In genomic region chr8:95158654-95159053, GRCm38 (mm10) we compare ENCODE assay signal across 16 mouse cellular contexts. TPM values are rescaled to one million over a fixed set of nuclear protein-coding genes. Genes with fewer than 3 reads are reported as not detected.
DNase-seq lines count a peak whose midpoint lies in the region; ATAC-seq lines count a peak whose summit lies in the region.
"Had no signal": no experiment of that assay in that cellular context is flagged by ENCODE, and none has a peak within 500 bp of the region (broad histone marks: within the 10 kb centered on the region; RNA-seq: fewer than 3 reads in every experiment).

No protein-coding gene starts in this region.

- no peak overlapping the region for H3K27ac ChIP-seq in kidney, embryonic 16.5 days (ENCODE audit: low read length)
- H3K27ac ChIP-seq: embryonic facial prominence, embryonic 10.5 days; forebrain, embryonic 13.5 days had no signal

- 74% methylated on average over 8 of the region's 8 CpGs for WGBS in kidney, embryonic 16.5 days

- DNase-seq in kidney, adult 11 months: peak; percentile 72
- DNase-seq in R1 (ENCODE audit: low read depth, low spot score): peak; percentile 47
- DNase-seq in kidney, adult 9 months: peak; percentile 85
- DNase-seq in kidney, postnatal 36 days: peak; percentile 76 to 81
- DNase-seq: adrenal gland, adult 2 months; adrenal gland, postnatal 36 days; cerebellum, adult 2 months; cerebellum, postnatal 10 days; forebrain, postnatal 0 days; gastrocnemius, postnatal 14 days had no signal

- H3K27me3 ChIP-seq in kidney, embryonic 16.5 days (ENCODE audit: insufficient read depth, low read length): no peaks in the 10 kb centered on the region
- H3K27me3 ChIP-seq: forebrain, embryonic 13.5 days; heart, embryonic 12.5 days had no signal

- H3K36me3 ChIP-seq in kidney, embryonic 16.5 days (ENCODE audit: insufficient read depth, low read length): no peaks in the 10 kb centered on the region
- H3K36me3 ChIP-seq: embryonic facial prominence, embryonic 10.5 days; heart, embryonic 12.5 days had no signal

- H3K4me3 ChIP-seq in kidney, embryonic 16.5 days (ENCODE audit: low read length): no peak overlapping the region
- H3K4me3 ChIP-seq: embryonic facial prominence, embryonic 10.5 days; forebrain, embryonic 13.5 days; heart, embryonic 12.5 days had no signal

- ATAC-seq in kidney, embryonic 16.5 days (ENCODE audit: low FRiP score, low TSS enrichment): no peak
- no peak for ATAC-seq in granulocyte monocyte progenitor cell, adult 5-6 weeks (replicated peaks; ENCODE audit: poor library complexity, severe bottlenecking)
- no peak for ATAC-seq in inflammation-experienced regulatory T-cells, adult 6 months
- ATAC-seq: forebrain, embryonic 13.5 days; forebrain, postnatal 0 days had no signal

- H3K9me3 ChIP-seq in kidney, embryonic 16.5 days (ENCODE audit: low read length): no peaks in the 10 kb centered on the region
- H3K9me3 ChIP-seq: embryonic facial prominence, embryonic 10.5 days; forebrain, embryonic 13.5 days; heart, embryonic 12.5 days had no signal

- H3K4me1 ChIP-seq in kidney, embryonic 16.5 days (ENCODE audit: insufficient read depth, low read length): peaks cover 11% of the 10 kb centered on the region

- no peak overlapping the region for H3K9ac ChIP-seq in kidney, embryonic 16.5 days (replicated peaks; ENCODE audit: low read length)
- H3K9ac ChIP-seq: forebrain, embryonic 13.5 days; forebrain, postnatal 0 days; heart, embryonic 12.5 days had no signal

- no peak overlapping the region for H3K4me2 ChIP-seq in kidney, embryonic 16.5 days (replicated peaks; ENCODE audit: low read depth, low read length)
- H3K4me2 ChIP-seq: forebrain, embryonic 13.5 days; heart, embryonic 12.5 days had no signal

RNA-seq across cellular contexts. Expression of gene Kifc3, which starts 44.0 kb away (rescaled TPM):
- polyA plus RNA-seq in kidney, embryonic 16.5 days (2015; fragmentation: Nextera tagmentation; extraction: Ambion mirVana): 32.5 and 37.7 TPM in 2 replicates
- 0.26 and 1.1 TPM in 2 replicates for total RNA-seq in granulocyte monocyte progenitor cell, adult 5-6 weeks (2014; fragmentation: Nextera tagmentation)
- 3.2 and 4.1 TPM in 2 replicates for total RNA-seq in granulocyte monocyte progenitor cell, adult 5-6 weeks (2017)
- polyA plus RNA-seq in inflammation-experienced regulatory T-cells, adult 6 months (2017; shearing (Covaris generic)): 1 to 10 TPM in 1 of 3 experiments, under 1 TPM in 1, not detected in 1; 0.40 to 1.1 TPM

Comparison
In these comparisons a context has a peak if more than half of its experiments do, and no peak if none do; other contexts are left out.
1. RNA of gene Kifc3, which starts 44.0 kb away (polyA plus RNA-seq): 32.5 to 37.7 TPM in kidney, embryonic 16.5 days; 0.40 to 1.1 TPM in inflammation-experienced regulatory T-cells, adult 6 months; every median in the first group is over 10 times any median in the second.
2. Peak in every context shown above with its lines, with median percentiles within 50 percentile points of each other: DNase-seq.